Mouse (Mus musculus) MEL (cell line): ENCODE results near the gene Sh2d3c. TPM values are rescaled to one million over a fixed set of nuclear protein-coding genes. Genes with fewer than 3 reads are reported as not detected.

Source experiments
- DNase-seq: peaks from one replicate; pipeline ENCODE4 v3.0.0; 2011; ENCODE audit warnings: low read depth, low spot score
- H3K27ac ChIP-seq: 2 replicates; pipeline ENCODE4 v1.5.1; 2012; ENCODE audit warnings: low read depth, mild to moderate bottlenecking, control low read depth, low read length, moderate library complexity; ENCODE audit not compliant: control insufficient read depth
- H3K27me3 ChIP-seq, 2 experiments: fragments of 150-350 bp in 1 of 2; sonication (generic) in 1 of 2; 2 replicates each; pipeline ENCODE4 v1.6.1; 2012; ENCODE audit warnings: low read length in 2 of 2, mild to moderate bottlenecking in 2 of 2, improper control_type of control experiment in 1 of 2, moderate library complexity in 1 of 2; ENCODE audit not compliant: insufficient read depth in 2 of 2, control insufficient read depth in 1 of 2
- H3K36me3 ChIP-seq, 2 experiments: 2 replicates each; pipeline ENCODE4 v1.6.1; 2012 to 2014; ENCODE audit warnings: low read length in 2 of 2, improper control_type of control experiment in 1 of 2, inconsistent platforms in 1 of 2, mild to moderate bottlenecking in 1 of 2; ENCODE audit not compliant: insufficient read depth in 2 of 2, control insufficient read depth in 1 of 2
- H3K4me1 ChIP-seq, 2 experiments: fragments of 150-350 bp in 1 of 2; sonication (generic) in 1 of 2; 2 replicates each; pipeline ENCODE4 v1.6.1; 2012; ENCODE audit warnings: low read length in 2 of 2, improper control_type of control experiment in 1 of 2, mild to moderate bottlenecking in 1 of 2; ENCODE audit not compliant: insufficient read depth in 2 of 2, control insufficient read depth in 1 of 2
- H3K4me3 ChIP-seq, 2 experiments: fragments of 150-350 bp in 1 of 2; sonication (generic) in 1 of 2; 2 replicates each; pipeline ENCODE4 v1.5.1; 2012; ENCODE audit warnings: low read depth in 2 of 2, low read length in 2 of 2, mild to moderate bottlenecking in 2 of 2, moderate library complexity in 2 of 2, control low read depth in 1 of 2, improper control_type of control experiment in 1 of 2; ENCODE audit not compliant: control insufficient read depth in 1 of 2, insufficient read depth in 1 of 2
- H3K79me2 ChIP-seq: 2 replicates; pipeline ENCODE4 v1.6.1; 2012; ENCODE audit warnings: mild to moderate bottlenecking, low read length, moderate library complexity; ENCODE audit not compliant: control insufficient read depth, poor library complexity, insufficient read depth
- H3K9ac ChIP-seq: 2 replicates; pipeline ENCODE4 v1.6.1; 2012; ENCODE audit warnings: low read depth, mild to moderate bottlenecking, control low read depth, low read length, moderate library complexity; ENCODE audit not compliant: control insufficient read depth, poor library complexity, severe bottlenecking
- H3K9me3 ChIP-seq: fragments of 150-350 bp; sonication (generic); replicated peaks from 2 replicates; pipeline ENCODE4 v1.6.1; 2012; ENCODE audit warnings: mild to moderate bottlenecking, low read length, improper control_type of control experiment, moderate library complexity; ENCODE audit not compliant: insufficient read depth
- BHLHE40 ChIP-seq: IDR thresholded peaks from 2 replicates; pipeline ENCODE4 v1.6.1; 2012; ENCODE audit warnings: low read depth, mild to moderate bottlenecking, inconsistent platforms, low read length, improper control_type of control experiment, borderline replicate concordance
- CHD1 ChIP-seq: IDR thresholded peaks from 2 replicates; pipeline ENCODE4 v1.6.1; 2012; ENCODE audit warnings: low read depth, mild to moderate bottlenecking, inconsistent platforms, low read length, improper control_type of control experiment
- CHD2 ChIP-seq: IDR thresholded peaks from 2 replicates; pipeline ENCODE4 v1.6.1; 2011; ENCODE audit warnings: low read length, improper control_type of control experiment
- E2F4 ChIP-seq: IDR thresholded peaks from 2 replicates; pipeline ENCODE4 v1.6.1; 2011; ENCODE audit warnings: low read depth, low read length, improper control_type of control experiment, borderline replicate concordance
- ELF1 ChIP-seq: IDR thresholded peaks from 2 replicates; pipeline ENCODE4 v1.6.1; 2014; ENCODE audit warnings: low read depth, mild to moderate bottlenecking, inconsistent platforms, low read length, improper control_type of control experiment, moderate library complexity
- EP300 ChIP-seq, 2 experiments: IDR thresholded peaks; 2 replicates each; pipeline ENCODE4 v1.6.1; 2011; ENCODE audit warnings: improper control_type of control experiment in 2 of 2, low read length in 2 of 2, low read depth in 1 of 2, mild to moderate bottlenecking in 1 of 2
- ETS1 ChIP-seq: IDR thresholded peaks from 2 replicates; pipeline ENCODE4 v1.6.1; 2012; ENCODE audit warnings: low read depth, mild to moderate bottlenecking, inconsistent platforms, low read length, improper control_type of control experiment, moderate library complexity
- GABPA ChIP-seq: IDR thresholded peaks from 2 replicates; pipeline ENCODE4 v1.6.1; 2012; ENCODE audit warnings: low read depth, mild to moderate bottlenecking, inconsistent platforms, low read length, improper control_type of control experiment, moderate library complexity
- GATA1 ChIP-seq: IDR thresholded peaks from 2 replicates; pipeline ENCODE4 v1.6.1; 2011; ENCODE audit warnings: low read depth, low read length, improper control_type of control experiment
- HCFC1 ChIP-seq: IDR thresholded peaks from 2 replicates; pipeline ENCODE4 v1.6.1; 2012; ENCODE audit warnings: low read depth, mild to moderate bottlenecking, inconsistent platforms, low read length, improper control_type of control experiment, moderate library complexity
- KAT2A ChIP-seq: conservative IDR thresholded peaks from 2 replicates; pipeline ENCODE4 v1.6.1; 2012; ENCODE audit warnings: low read depth, low read length, improper control_type of control experiment, inconsistent platforms
- MAFK ChIP-seq: IDR thresholded peaks from 2 replicates; pipeline ENCODE4 v1.6.1; 2011; ENCODE audit warnings: low read depth, mild to moderate bottlenecking, low read length, improper control_type of control experiment, borderline replicate concordance
- MAZ ChIP-seq: IDR thresholded peaks from 2 replicates; pipeline ENCODE4 v1.6.1; 2012; ENCODE audit warnings: low read depth, mild to moderate bottlenecking, inconsistent platforms, low read length, improper control_type of control experiment
- MEF2A ChIP-seq: IDR thresholded peaks from 2 replicates; pipeline ENCODE4 v1.6.1; 2014; ENCODE audit warnings: low read depth, mild to moderate bottlenecking, inconsistent platforms, low read length, improper control_type of control experiment; ENCODE audit not compliant: poor library complexity, insufficient replicate concordance, severe bottlenecking; ENCODE audit errors: extremely low read depth
- MXI1 ChIP-seq: IDR thresholded peaks from 2 replicates; pipeline ENCODE4 v1.6.1; 2011; ENCODE audit warnings: mild to moderate bottlenecking, low read depth, low read length, improper control_type of control experiment
- MYB ChIP-seq: IDR thresholded peaks from 2 replicates; pipeline ENCODE4 v1.6.1; 2011; ENCODE audit warnings: mild to moderate bottlenecking, low read depth, low read length, improper control_type of control experiment
- NELFE ChIP-seq: IDR thresholded peaks from 2 replicates; pipeline ENCODE4 v1.6.1; 2011; ENCODE audit warnings: low read depth, low read length, improper control_type of control experiment
- NRF1 ChIP-seq: IDR thresholded peaks from 2 replicates; pipeline ENCODE4 v1.6.1; 2014; ENCODE audit warnings: low read depth, mild to moderate bottlenecking, inconsistent platforms, low read length, improper control_type of control experiment, moderate library complexity; ENCODE audit not compliant: poor library complexity, insufficient read depth, severe bottlenecking
- POLR2A ChIP-seq, 2 experiments: IDR thresholded peaks; 2 replicates each; pipeline ENCODE4 v1.6.1; 2011 to 2012; ENCODE audit warnings: low read length in 2 of 2, mild to moderate bottlenecking in 2 of 2, control low read depth in 1 of 2, improper control_type of control experiment in 1 of 2, low read depth in 1 of 2, moderate library complexity in 1 of 2; ENCODE audit not compliant: control insufficient read depth in 1 of 2, insufficient read depth in 1 of 2, poor library complexity in 1 of 2
- POLR2AphosphoS2 ChIP-seq: IDR thresholded peaks from 2 replicates; pipeline ENCODE4 v1.6.1; 2011; ENCODE audit warnings: low read length, improper control_type of control experiment
- POLR2AphosphoS5 ChIP-seq: IDR thresholded peaks from 2 replicates; pipeline ENCODE4 v1.6.1; 2012; ENCODE audit warnings: low read depth, borderline replicate concordance, mild to moderate bottlenecking, inconsistent platforms, low read length, moderate library complexity, mixed read lengths
- SIN3A ChIP-seq: IDR thresholded peaks from 2 replicates; pipeline ENCODE4 v1.6.1; 2012; ENCODE audit warnings: low read length, improper control_type of control experiment, inconsistent platforms
- SMC3 ChIP-seq: IDR thresholded peaks from 2 replicates; pipeline ENCODE4 v1.6.1; 2011; ENCODE audit warnings: low read depth, low read length, improper control_type of control experiment
- TBP ChIP-seq: IDR thresholded peaks from 2 replicates; pipeline ENCODE4 v1.8.0; 2011; ENCODE audit warnings: low read depth, low read length, improper control_type of control experiment
- UBTF ChIP-seq: IDR thresholded peaks from 2 replicates; pipeline ENCODE4 v1.6.1; 2012; ENCODE audit warnings: low read depth, mild to moderate bottlenecking, inconsistent platforms, low read length, improper control_type of control experiment, moderate library complexity, borderline replicate concordance; ENCODE audit not compliant: insufficient read depth
- USF1 ChIP-seq: IDR thresholded peaks from 2 replicates; pipeline ENCODE4 v1.6.1; 2014; ENCODE audit warnings: low read depth, mild to moderate bottlenecking, inconsistent platforms, low read length, improper control_type of control experiment, moderate library complexity
- USF2 ChIP-seq, 2 experiments: IDR thresholded peaks; 2 replicates each; pipeline ENCODE4 v1.6.1; 2011 to 2012; ENCODE audit warnings: improper control_type of control experiment in 2 of 2, low read length in 2 of 2, borderline replicate concordance in 1 of 2, inconsistent platforms in 1 of 2, low read depth in 1 of 2, mild to moderate bottlenecking in 1 of 2; ENCODE audit not compliant: insufficient read depth in 1 of 2
- ZMIZ1 ChIP-seq: IDR thresholded peaks from 2 replicates; pipeline ENCODE4 v1.6.1; 2012; ENCODE audit warnings: low read depth, mild to moderate bottlenecking, inconsistent platforms, low read length, improper control_type of control experiment, moderate library complexity
- ZNF384 ChIP-seq: IDR thresholded peaks from 2 replicates; pipeline ENCODE4 v1.6.1; 2012; ENCODE audit warnings: low read depth, mild to moderate bottlenecking, inconsistent platforms, low read length, improper control_type of control experiment
- polyA plus RNA-seq, 2 experiments: library from polyadenylated mRNA; stranded (reverse) in 1 of 2; unstranded in 1 of 2; fragments of >175 nt in 1 of 2; fragments of >200 nt in 1 of 2; gene quantifications; 2 replicates each; pipeline versions ENCODE4 v1.2.1 to v1.2.4; 2012; ENCODE audit warnings: low replicate concordance in 2 of 2, low read depth in 1 of 2; ENCODE audit not compliant: insufficient read length in 2 of 2, insufficient read depth in 1 of 2, missing spikeins in 1 of 2
- total RNA-seq: library from RNA; depleted of rRNA; stranded (reverse); fragments of 300-350 nt; gene quantifications from 2 replicates; pipeline ENCODE4 v1.2.3, GENCODE M21; 2012

Gene Sh2d3c
- total and polyA plus RNA-seq, 3 experiments: 0.19 to 0.43 TPM; not detected in 1

- H3K9ac ChIP-seq: no peak overlapping the region
- H3K4me3 ChIP-seq: no peak overlapping the region
- H3K79me2 ChIP-seq: peaks cover 34% of the 10 kb centered on the region
- H3K27ac ChIP-seq: no peak overlapping the region
- DNase-seq: no peak
- peaks cover 14 to 25% of the 10 kb centered on the region in 2 experiments for H3K4me1 ChIP-seq
- H3K36me3 ChIP-seq: peaks cover 14 to 29% of the 10 kb centered on the region in 2 experiments
- H3K9me3 ChIP-seq: no peaks in the 10 kb centered on the region
- TF ChIP-seq EP300 (IDR thresholded peaks at IDR 0.05; ENCODE audit: low read depth in 1 of 2, low read length in 2 of 2): no peak
- no peak; a peak in 1 of 4 replicates for TF ChIP-seq POLR2A (IDR thresholded peaks at IDR 0.05; ENCODE audit: control insufficient read depth in 1 of 2, insufficient read depth in 1 of 2, low read depth in 1 of 2, low read length in 2 of 2, poor library complexity in 1 of 2)
- no peak for TF ChIP-seq POLR2AphosphoS5
- no peak for TF ChIP-seq SIN3A
- no peak for TF ChIP-seq KAT2A
- TF ChIP-seq GATA1: no peak
- TF ChIP-seq SMC3: no peak
- TF ChIP-seq UBTF: no peak
- no peak for TF ChIP-seq ELF1
- no peaks in the 10 kb centered on the region for H3K27me3 ChIP-seq
Measured at GRCm38 (mm10) chr2:32709521-32710137, 11.2 kb upstream of the Sh2d3c start.

GRCm38 (mm10) chr2:32710425-32710824 is 10.4 kb upstream of the Sh2d3c start:
- peak; percentile 87 for DNase-seq
- H3K36me3 ChIP-seq: peaks cover 14 to 33% of the 10 kb centered on the region in 2 experiments
- H3K4me1 ChIP-seq: peaks cover 14 to 33% of the 10 kb centered on the region in 2 experiments
- H3K9ac ChIP-seq: no peak overlapping the region
- H3K4me3 ChIP-seq: no peak overlapping the region
- H3K79me2 ChIP-seq: peaks cover 34% of the 10 kb centered on the region
- no peak overlapping the region for H3K27ac ChIP-seq
- no peaks in the 10 kb centered on the region for H3K9me3 ChIP-seq
- H3K27me3 ChIP-seq: no peaks in the 10 kb centered on the region
- TF ChIP-seq MYB: no peak
- TF ChIP-seq KAT2A: no peak
- no peak for TF ChIP-seq POLR2A (IDR thresholded peaks at IDR 0.05; ENCODE audit: control insufficient read depth in 1 of 2, insufficient read depth in 1 of 2, low read depth in 1 of 2, low read length in 2 of 2, poor library complexity in 1 of 2)
- no peak for TF ChIP-seq POLR2AphosphoS2
- TF ChIP-seq ELF1: 0 out of 2 replicates have a peak, but pooled peaks have one; percentile 11
- no peak for TF ChIP-seq USF2 (IDR thresholded peaks at IDR 0.05; ENCODE audit: borderline replicate concordance in 1 of 2, insufficient read depth in 1 of 2, low read depth in 1 of 2, low read length in 2 of 2)
- peak; percentile 48 to 53; a peak in 2 of 4 replicates for TF ChIP-seq EP300 (IDR thresholded peaks at IDR 0.05; ENCODE audit: low read depth in 1 of 2, low read length in 2 of 2)
- TF ChIP-seq SMC3: no peak
- TF ChIP-seq E2F4: no peak
- TF ChIP-seq MEF2A: no peak
- TF ChIP-seq ZMIZ1: no peak
- TF ChIP-seq NELFE: no peak; the same call in 1 of the 2 replicates
- no peak for TF ChIP-seq USF1
- TF ChIP-seq CHD2: no peak
- TF ChIP-seq BHLHE40: no peak
- TF ChIP-seq MXI1: no peak; the same call in 1 of the 2 replicates
- TF ChIP-seq TBP: no peak; the same call in 1 of the 2 replicates
- TF ChIP-seq ZNF384: no peak
- TF ChIP-seq NRF1: no peak
- TF ChIP-seq CHD1: no peak
- TF ChIP-seq MAFK: no peak
- no peak for TF ChIP-seq HCFC1
- no peak for TF ChIP-seq GABPA
- peak; percentile 58; the same call in 1 of the 2 replicates for TF ChIP-seq ETS1
- TF ChIP-seq MAZ: no peak
